Mouse (Mus musculus): ENCODE measurements at regions not wholly inside any gene's neighbourhood (a gene's known extent, or its start where the extent isn't known, plus 50 kb on each side); places are given as distances from the start of the nearest gene placed in this dataset.

DNA sequence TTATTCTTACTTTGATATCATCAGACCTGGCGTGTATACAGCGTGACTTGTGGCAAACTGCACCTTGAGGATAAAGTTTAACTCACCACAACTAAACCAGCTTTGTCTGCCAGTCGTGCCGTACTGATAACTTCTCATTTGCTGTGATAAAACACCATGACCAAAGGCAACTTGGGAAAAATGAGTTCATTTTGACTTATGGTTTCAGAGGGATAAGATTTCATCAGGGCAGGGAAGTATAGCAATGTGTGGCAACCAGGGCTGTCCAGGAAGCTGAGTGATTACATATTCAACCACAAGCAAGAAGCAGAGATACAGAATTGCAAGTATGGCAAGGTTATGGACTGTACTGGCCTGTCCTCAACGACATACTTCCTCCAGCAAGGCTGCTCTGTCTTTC is 747.7 kb upstream of the Nudt12 start:
- ATAC-seq: no peak
- no peak overlapping the region for H3K9ac ChIP-seq (ENCODE audit: low read depth, low read length)
- H3K4me3 ChIP-seq (ENCODE audit: low read depth, low read length): no peak overlapping the region
- H3K4me2 ChIP-seq (ENCODE audit: low read length): no peak overlapping the region
- H3K27me3 ChIP-seq (ENCODE audit: control insufficient read depth, insufficient read depth, low read depth, low read length): no peaks in the 10 kb centered on the region
- no peak overlapping the region for H3K27ac ChIP-seq (ENCODE audit: low read length)
- WGBS: 83% methylated on average over 5 of the region's 5 CpGs
- no peaks in the 10 kb centered on the region for H3K36me3 ChIP-seq (ENCODE audit: control insufficient read depth, insufficient read depth, low read length)
- no peaks in the 10 kb centered on the region for H3K9me3 ChIP-seq (replicated peaks; ENCODE audit: control insufficient read depth, low read length, poor library complexity, severe bottlenecking)
- H3K4me1 ChIP-seq (ENCODE audit: control insufficient read depth, insufficient read depth, low read length): no peaks in the 10 kb centered on the region

GRCm38 (mm10) chr17:59746106-59746505 is 732.9 kb upstream of the Nudt12 start:
- no peaks in the 10 kb centered on the region for H3K9me3 ChIP-seq (replicated peaks; ENCODE audit: control insufficient read depth, low read length, poor library complexity, severe bottlenecking)

More at GRCm38 (mm10) chr17:59746106-59746505, 732.9 kb upstream of the Nudt12 start:
- no peak overlapping the region for H3K9ac ChIP-seq (ENCODE audit: low read depth, low read length)
- H3K27me3 ChIP-seq (ENCODE audit: control insufficient read depth, insufficient read depth, low read depth, low read length): no peaks in the 10 kb centered on the region
- no peak overlapping the region for H3K4me2 ChIP-seq (ENCODE audit: low read length)
- H3K4me1 ChIP-seq (ENCODE audit: control insufficient read depth, insufficient read depth, low read length): no peaks in the 10 kb centered on the region
- H3K4me3 ChIP-seq (ENCODE audit: low read depth, low read length): no peak overlapping the region
- no peaks in the 10 kb centered on the region for H3K36me3 ChIP-seq (ENCODE audit: control insufficient read depth, insufficient read depth, low read length)
- 76% methylated on average over 1 of the region's 1 CpGs for WGBS
- no peak overlapping the region for H3K27ac ChIP-seq (ENCODE audit: low read length)
- no peak for ATAC-seq
